Mouse (Mus musculus): Measurements from ENCODE around the gene Cpeb4.

Cpeb4 gene

DNA sequence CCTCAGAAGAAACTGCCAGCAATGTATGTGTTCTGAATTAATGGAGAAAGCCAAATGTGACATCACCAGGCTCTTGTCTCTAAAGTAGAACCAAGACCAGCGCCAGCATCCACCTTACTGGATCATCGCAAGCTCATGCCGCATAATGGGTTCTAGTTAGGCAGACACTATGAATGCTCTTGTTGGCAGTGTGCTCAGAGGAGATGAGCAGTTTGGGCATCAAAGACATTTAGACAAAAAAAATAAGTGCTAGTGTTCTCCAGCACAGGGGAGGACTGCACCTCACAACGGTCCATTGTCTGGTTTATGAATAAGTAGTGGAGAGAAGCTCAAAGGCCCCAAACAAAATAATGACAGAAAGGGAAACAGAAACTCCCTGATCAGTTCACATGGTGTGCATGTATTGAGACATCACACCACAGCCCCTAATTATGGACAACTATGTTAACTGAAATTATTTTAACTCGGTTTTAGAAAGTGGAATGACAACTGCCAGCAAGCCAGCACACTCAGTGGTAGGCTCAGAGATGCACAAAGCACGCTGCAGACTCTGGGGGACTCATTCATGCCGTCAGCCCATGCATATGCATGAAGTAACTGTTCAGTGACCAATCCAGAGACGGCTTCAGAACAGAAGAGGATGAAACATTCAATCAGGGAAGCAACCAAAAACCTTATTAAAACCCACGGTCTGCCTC, 25.1 kb upstream of the Cpeb4 start:
- DNase-seq (ENCODE audit: low read depth, low spot score) = no peak

DNA sequence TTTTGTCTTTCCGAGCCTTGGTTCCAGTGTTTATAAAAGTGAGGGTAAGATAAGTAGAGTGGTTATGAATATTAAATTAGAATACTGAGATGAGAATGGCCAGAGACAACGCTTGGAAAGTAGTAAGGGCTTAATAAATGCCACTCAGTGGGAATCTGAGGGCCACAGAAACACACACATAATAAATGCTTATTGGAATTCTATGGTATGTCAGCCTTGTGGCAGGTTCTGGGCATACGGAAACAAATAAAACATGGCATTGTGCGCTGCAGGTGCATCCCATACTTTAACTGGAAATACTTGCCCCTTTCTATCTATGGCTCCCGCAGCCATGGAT, 24.6 kb upstream of the Cpeb4 start:
- no peak for DNase-seq (ENCODE audit: low read depth, low spot score)

DNA sequence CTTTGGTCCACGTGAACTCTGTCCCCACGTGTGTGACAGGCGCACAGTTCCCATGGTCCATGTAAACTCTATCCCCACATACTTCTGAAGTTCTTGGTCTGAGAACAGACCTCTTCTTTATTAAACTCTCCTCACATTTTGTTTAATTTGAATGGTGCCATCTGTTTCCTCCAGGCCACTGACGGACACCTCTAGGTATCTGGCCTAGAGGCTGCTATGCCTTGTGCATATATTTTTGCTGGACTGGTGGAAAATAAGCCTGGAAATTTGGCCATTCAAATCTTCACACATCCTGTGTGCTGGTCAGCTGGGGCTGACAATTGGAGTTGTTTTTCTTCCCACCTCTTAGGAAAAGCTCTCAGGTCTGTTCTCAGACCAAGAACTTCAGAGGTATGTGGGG, 23.3 kb upstream of the Cpeb4 start:
- DNase-seq (ENCODE audit: low read depth, low spot score) = no peak

DNA sequence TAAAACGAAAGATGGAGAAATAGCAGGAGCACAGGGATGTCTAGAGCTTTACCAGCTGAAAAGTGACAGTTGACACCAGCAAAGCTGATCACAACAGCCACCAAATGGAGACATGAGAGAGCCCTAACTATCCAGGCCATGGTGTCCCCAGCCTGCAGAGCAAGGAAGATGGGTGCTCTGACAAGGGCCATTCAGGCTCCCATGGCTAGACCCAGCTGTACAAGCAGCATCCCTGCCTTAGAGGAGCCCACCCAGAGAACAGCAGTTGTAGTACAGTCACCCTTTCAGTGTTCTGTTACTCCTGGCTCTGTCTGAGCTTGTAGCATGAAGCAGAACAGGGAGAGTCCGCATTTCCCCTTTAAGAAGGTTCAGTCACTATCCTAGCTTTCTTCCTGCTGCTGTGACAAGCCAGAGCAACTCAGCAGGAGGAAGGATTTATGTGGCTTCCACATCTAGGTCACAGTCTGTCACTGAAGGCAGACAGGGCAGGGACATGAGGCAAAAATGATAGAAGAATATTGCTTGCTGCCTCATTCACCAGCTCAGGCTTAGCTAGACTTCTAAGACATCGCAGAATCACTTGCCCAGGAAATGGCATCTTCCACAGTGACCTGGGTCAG, 21.7 kb upstream of the Cpeb4 start:
- no peak for DNase-seq (ENCODE audit: low read depth, low spot score)

DNA sequence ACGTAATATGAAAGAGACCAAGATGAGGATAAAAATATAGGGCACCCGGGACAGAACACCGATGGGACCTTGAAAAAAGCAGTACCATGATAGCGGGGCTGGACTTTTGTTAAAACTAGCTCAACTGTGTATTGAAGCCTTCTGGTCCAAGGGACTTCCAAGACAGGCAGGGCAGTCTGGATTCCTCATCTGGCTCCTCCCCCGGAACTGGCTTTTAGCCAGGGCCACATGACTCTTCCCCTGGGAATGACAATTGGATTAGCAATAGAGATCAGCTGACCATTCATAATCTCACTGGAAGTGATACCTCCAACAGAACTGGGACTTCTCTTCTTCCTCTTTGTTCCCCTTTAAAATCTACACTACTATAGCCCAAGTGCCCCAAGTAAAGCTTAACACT, 21.0 kb upstream of the Cpeb4 start:
- DNase-seq (ENCODE audit: low read depth, low spot score) = peak; percentile 15

DNA sequence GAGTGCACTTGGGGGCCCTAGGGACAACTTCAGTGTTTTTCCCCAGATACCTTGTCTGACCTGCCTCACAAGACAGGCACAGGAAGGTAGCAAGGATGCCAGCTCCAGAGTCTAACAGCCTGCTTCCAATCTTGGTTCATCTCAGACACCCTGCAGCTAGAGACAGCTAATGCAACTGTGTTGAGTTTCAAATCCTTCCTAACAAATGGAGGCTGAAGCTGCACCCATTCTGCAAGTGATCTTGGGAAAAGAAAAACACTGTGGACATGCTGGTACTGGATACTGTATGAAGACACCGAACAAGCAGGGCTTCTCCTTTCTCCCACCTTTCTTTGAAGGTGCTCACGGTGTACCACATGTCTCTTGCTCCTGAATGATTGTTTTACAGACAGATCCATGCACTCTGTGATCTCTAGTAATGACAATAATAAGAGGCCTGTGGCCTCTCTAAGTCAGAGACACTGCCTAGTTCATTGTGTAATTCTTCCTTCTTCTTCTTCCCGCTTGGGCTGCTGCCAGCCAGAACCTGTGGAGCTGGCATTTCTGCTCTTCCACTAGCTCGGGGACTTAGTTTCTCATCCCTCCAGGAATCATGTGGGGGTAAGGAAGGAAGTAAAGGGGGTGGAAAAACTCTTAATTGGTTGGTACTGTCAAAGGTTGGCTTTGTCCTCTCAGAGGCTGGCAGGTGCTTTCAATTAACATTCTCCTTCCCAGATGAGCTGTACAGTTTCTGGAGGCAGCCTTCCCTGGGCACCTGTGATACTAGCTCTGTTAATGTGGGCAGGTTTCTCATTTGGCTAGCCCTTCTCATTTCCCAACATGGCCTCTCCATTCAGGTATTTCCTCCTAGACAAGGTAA, 20.1 kb upstream of the Cpeb4 start:
- DNase-seq (ENCODE audit: low read depth, low spot score) = no peak

DNA sequence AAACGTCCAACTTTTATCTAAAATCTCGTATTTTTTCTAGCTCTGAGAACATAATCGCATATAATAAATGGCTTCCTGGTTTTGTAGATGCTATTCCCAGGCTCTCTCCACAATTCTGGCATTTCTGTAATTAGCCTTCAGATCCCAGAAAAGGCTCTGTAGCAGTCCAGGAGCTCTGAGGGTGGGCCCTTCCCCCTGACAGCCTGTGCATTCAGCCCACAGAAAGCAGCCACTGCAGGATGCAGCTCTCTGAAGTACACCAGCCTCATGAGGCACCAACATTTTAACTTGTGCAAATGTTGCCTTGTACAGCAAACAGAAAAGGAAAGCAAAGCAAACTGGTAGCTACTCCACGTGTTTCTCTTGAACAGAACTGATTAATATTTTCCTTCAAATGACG, 17.1 kb upstream of the Cpeb4 start:
- no peak for DNase-seq (ENCODE audit: low read depth, low spot score)

DNA sequence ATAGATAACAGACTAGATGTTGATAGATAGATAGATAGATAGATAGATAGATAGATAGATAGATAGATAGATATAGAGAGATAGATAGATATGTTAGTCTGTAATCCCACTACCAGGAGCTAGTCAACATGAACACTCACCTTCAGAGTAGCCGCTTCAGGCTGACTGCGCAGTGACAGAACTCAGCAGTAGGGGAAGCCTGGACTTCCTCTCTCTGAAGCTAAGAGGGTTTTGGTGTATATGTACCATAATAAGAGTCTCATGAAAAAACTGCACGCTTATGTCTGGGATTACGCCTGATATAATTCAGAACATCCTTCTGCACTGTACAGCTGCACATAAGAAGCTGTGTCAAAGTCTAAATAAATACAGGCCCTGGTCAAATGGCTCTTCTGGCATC, 14.5 kb upstream of the Cpeb4 start:
- DNase-seq (ENCODE audit: low read depth, low spot score) = no peak

DNA sequence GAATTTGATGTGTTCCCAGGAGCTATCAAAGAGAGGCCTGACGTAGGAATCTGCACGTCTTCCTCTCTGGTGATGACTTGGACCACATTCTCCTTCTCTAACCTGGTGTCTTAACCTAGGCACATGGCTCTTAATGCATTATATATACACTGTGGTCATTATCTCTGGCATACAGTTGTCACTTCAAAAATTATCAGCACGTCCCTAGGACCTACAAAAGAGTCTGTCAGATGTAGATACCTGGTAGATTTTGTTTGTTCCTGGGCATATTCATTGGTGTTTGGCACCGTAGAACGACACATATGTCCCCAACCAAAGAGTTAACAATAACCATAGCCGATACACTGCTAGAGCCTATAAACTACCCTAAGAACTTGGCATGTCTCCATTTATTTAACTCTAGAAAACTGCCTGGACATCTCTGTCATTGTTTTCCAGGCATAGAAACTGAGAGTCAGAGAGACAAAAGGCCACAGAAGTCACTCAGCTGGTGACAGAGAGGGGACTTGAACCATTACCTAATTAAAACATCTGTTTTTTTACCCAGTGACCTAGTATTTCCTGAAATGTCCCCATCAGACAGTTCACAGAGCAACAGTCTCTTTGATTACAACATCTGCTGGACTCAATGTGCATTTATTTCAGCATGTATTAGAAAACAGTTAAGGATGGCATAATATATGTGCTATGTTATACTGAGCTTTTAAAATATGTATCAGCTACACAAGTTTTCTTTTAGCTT, 10.7 kb upstream of the Cpeb4 start:
- no peak for DNase-seq (ENCODE audit: low read depth, low spot score)

DNA sequence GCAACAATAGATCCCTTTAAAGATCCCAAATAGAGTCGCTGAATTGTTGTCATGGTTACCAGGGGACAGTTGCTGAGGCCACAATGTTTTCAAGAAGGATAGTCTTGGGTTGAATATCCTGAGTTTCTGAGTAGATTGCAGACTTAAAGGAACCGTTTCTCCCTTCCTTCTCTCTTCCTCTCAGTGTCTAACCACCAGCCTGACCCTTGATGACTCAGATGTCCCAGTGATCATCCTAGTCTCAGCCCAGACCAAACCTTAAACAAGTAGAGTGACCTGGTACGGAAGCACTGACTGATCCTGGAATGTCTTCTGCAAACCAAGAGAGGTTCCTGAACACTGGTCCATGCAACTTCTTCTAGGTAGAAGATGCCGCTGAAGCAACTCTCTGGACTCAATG, 4.0 kb upstream of the Cpeb4 start:
- DNase-seq (ENCODE audit: low read depth, low spot score) = peak; percentile 21

DNA sequence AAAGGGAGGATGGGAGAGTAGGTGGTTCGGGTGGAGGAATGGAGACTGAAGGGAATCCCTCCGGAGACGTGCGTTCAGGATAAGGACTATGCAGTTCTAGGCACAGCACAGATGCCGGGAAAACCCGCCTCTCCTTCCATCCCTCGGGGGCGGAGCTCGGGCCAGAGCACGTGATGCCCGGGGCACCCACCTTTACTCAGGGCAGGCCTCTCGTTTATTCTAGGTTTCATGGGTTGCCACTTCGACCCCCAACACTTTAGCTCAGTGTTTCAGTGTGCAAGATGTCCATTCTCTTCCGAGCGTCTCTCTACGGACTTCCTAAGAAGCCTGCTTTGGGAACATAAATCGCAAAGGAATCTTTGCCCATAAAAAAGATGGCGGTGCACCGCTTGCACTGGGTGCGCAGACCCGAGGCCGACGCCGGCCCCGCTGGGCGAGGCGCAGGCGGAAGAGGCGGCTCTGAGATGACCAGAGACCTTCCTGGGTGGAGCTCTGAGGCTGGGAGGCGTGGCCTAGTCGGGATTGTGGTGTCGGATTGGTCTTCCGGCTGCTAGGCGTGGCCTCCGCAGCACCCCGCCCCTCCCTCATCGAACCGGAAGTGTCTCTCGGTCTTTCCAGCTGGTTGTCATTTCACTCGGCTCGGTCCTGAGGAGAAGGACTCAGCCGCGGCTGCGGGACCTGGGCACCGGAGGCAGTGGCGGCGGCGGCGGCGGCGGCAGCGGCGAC, 1.6 kb upstream of the Cpeb4 start:
- DNase-seq (ENCODE audit: low read depth, low spot score) = peak; percentile 98

DNA sequence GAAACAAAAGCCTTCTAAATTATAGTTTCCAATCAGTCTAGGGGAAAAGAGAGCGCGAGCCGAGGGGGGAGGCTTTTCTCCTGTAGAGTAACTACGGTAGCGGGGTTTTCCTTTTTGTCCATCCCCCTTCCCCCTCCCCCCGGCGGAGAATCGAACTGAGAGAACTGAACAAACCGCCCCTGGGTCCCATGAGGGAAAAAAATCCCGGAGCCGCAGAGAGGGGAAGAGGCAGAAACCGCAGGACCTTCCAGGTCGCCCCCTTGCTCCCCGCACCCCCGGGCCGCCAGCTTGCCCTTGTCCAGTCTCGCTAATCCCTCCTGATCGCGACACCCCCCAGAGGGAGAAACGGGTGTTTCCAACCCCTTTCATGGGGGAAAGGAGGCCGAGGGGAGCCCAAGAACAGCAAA, 873 bp upstream of the Cpeb4 start:
- peak; percentile 56 for DNase-seq (ENCODE audit: low read depth, low spot score)

DNA sequence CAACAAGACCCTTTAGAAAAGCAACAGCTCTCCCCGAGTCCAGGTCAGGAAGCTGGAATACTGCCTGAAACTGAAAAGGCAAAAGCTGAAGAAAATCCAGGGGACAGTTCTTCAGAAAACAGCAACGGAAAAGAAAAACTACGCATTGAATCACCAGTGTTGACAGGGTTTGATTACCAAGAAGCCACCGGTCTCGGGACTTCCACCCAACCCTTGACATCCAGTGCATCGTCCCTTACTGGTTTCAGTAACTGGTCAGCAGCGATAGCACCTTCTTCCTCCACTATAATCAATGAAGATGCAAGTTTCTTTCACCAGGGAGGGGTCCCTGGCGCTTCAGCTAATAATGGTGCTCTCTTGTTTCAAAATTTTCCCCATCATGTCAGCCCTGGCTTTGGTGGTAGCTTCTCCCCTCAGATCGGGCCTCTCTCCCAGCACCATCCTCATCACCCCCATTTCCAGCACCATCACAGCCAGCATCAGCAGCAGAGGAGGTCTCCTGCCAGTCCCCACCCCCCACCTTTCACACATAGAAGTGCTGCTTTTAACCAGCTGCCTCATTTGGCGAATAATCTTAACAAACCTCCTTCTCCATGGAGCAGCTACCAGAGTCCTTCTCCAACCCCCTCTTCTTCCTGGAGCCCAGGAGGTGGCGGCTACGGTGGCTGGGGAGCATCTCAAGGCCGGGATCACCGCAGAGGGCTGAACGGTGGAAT, 693 bp downstream of the Cpeb4 start:
- no peak for DNase-seq (ENCODE audit: low read depth, low spot score)

DNA sequence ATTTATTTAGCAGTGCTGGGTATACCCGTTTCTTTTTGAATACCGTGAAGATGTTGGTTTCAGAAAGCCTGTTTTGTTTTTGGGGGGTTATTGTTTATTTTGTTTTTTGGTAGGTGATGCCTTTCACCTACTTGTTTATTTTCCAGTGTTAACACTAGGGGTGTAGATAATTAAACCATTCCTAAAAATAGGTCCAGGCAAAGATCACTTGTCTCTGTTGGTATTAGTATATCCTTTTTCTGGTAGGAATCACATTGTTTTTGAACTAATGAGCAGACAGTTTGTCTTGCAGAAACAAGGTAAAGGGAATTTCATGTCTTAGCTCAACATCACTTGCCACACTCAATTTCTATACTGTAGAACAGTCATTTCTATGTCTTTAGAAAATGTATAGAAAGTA, 2.1 kb downstream of the Cpeb4 start:
- DNase-seq (ENCODE audit: low read depth, low spot score) = no peak

DNA sequence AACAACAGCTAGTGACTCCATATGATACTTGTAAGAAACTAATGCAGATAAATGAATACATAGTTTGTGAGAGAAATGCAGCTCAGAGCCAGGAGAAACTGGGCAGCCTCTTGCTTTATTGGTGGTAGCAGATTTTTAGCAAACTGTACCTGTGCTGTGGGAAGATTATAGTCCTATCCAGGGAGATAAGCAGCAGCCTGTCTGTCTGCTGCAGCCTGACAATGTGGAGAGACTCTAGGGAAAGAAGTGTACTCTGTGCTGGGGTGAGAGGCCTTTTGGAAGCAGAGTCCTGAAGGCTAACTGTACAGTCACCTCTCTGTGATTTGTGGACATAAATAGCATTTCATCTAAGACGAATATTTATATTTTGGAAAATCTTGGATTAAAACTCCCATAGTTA, 11.7 kb downstream of the Cpeb4 start:
- DNase-seq (ENCODE audit: low read depth, low spot score) = no peak

DNA sequence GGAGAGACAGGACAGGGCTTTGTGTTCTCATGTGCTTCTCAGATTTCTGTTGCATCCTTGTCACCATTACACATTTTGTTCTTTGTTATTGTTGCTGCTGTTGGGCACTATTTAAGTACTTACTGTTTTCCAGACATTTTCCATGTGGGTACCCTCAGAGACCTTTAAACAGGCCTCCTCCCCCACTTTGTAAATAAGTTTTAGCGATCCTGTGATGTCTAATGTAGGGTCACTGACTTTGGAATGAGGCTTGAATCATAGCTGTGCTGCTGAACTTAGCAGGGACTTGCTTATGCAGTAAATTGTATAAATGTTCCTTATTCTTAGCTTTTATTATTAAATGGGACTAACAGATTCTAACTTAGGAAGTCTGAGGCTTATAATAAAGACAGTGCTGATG, 13.8 kb downstream of the Cpeb4 start:
- no peak for DNase-seq (ENCODE audit: low read depth, low spot score)

DNA sequence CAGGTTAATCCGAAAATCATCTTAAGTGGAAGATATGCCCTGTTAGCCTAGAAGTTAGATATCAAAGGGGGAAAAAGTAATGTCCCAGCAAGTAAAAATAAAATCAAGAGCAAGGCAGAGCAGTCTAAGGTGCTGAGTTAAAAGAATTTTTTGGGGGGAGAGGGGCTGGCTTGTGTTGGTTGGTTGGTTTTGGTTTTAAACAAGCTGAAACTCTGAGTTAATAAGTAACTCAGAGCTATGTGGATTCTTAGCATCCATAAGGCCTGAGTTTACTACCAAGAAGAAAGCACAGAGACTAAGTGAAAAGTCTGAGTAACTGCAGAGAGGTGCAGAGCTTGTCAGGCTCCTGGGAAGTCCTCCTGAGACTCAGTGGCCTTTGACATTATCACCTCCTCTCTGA, 16.2 kb downstream of the Cpeb4 start:
- no peak for DNase-seq (ENCODE audit: low read depth, low spot score)

DNA sequence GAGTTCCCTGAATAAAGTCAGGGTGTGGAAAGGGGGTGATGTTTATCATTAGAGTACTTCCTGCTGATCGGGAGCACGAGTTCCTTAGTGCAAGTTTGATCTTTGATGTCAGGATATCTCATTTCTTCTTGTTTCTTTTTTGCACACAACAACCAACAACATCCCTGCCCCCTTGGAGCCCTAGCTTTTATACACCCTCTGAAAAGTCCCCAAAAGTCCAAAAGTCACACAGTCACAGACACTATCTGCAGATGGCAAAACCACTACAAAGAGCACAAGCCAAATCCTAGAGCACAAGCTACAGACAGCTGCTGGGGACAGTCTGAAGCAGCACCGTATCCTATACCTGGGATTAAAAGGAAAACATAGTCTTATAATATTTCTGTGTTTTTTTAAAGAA, 20.1 kb downstream of the Cpeb4 start:
- no peak for DNase-seq (ENCODE audit: low read depth, low spot score)

DNA sequence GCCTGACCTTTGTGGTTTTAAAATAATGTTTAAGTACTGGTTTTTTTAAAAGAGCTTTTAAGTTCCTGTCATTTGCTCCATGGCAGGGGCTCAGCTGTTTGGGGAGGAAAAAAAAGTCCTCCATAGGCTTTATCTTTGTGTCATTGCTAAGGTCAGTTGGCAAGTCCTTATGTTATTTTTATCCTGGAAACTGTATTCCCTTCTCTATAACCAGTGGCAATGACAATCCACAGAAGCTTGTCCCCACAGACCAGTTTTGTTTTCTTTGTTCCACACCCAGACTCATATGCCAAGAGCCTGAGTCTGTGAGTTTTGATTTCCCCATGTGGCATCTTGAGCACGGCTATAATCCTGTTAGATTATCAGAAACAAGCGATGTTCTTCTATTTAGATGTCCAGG, 21.6 kb downstream of the Cpeb4 start:
- DNase-seq (ENCODE audit: low read depth, low spot score) = no peak

DNA sequence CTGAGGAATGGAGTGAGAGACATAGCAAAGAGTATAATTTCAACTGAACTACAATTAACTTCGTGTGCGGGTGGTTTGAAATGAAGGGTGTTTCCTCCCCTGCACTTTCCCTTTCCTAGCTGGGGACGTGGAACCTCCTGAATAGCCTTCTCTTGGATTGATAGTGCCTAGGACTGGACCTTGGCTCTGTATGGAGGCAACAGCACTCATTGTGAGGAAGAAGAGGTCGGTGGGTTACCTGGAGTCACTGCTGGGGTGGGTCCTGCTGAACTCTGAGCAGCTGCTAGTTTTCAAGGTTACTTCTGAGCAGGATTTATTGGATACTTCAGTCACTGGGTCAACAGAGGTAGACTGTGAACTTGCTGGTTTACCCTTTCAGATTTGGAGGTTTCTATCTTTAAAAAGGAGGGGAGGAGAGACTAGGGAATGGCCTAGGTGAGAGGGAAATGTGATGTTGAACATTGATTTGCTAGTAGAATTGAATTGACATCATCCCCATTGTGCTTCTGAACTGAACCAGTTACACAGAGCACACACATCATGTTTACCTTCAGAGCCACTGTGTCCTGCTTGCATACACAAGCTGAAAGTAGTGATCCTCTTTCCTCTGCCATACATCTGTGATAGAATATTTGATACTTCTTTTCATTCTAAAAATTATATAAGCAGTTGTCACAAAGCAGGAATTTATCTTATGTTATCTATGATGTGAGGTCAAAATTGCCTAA, 24.2 kb downstream of the Cpeb4 start:
- no peak for DNase-seq (ENCODE audit: low read depth, low spot score)

Data from R1 (cell line).